Mouse (Mus musculus) granulocyte monocyte progenitor cell, adult 5-6 weeks (primary cell): ENCODE data around the gene Tbx1. TPM values are rescaled to one million over a fixed set of nuclear protein-coding genes. Genes with fewer than 3 reads are reported as not detected.

Source experiments
- ATAC-seq: replicated peaks from 2 replicates; pipeline ENCODE4 v1.8.0; 2016; ENCODE audit warnings: mild to moderate bottlenecking, moderate TSS enrichment, inconsistent platforms; ENCODE audit not compliant: poor library complexity, severe bottlenecking
- total RNA-seq, 2 experiments: library from RNA; stranded (forward) in 1 of 2; stranded (reverse) in 1 of 2; fragments of 200-712, 200-1000 nt in 1 of 2; fragments of >200 nt in 1 of 2; fragmentation: Nextera tagmentation in 1 of 2; gene quantifications; 2 replicates each; pipeline ENCODE4 v1.2.3; 2014 to 2017

Gene Tbx1
- total RNA-seq (2014; fragmentation: Nextera tagmentation) (not detected in 2 replicates), total RNA-seq (2017) (not detected in 2 replicates)

DNA sequence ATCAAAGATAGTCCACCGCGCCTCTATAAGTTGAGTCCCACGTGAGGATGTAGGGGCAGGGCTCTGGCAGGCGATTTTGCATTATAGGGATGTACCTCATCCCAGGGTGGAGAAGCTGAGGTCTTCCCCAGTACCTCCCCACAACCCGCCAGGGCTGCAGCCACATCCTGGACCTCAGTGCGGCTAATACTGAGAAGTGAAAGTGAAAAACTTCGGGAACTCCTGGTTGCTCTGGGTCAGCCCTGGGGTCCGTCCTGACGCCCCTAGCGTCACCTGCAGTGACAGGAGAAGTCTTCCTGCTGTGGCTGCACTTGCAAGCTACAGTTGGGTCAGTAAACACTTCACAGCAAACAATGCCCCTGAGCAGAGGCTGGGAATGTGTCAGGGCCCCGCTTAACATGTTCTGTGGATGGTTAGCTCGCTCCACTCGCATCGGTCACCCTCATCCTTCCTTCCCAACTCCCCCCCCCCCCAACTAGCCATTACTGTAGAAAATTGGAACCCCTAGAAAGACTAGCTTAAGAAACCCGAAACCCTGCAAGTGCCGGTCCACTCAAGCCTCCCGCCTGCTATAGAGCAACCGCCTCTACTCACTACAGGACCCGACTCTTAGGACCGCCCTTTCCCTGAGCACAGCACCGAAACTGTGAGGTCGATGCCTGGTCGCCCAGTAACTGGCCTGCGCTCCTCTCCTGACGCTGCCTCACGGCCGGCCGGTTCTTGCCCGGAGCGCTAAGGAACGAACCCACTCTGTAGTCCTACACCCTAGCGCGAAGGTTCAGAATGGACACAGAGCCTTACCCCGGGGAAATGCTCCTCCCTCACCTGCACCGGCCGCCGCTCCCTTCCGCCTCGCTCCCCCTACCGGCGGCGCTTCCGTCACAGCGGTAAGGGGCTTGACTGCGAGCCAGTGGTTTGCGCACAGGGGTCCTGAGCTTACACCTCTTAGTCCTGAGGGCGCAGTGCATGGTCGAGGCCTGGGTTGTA, at the start of gene Tbx1:
Tbx1 (minus strand) TSS at position 868 of the 987 bp plus-strand sequence.
- peak; percentile 52 for ATAC-seq

DNA sequence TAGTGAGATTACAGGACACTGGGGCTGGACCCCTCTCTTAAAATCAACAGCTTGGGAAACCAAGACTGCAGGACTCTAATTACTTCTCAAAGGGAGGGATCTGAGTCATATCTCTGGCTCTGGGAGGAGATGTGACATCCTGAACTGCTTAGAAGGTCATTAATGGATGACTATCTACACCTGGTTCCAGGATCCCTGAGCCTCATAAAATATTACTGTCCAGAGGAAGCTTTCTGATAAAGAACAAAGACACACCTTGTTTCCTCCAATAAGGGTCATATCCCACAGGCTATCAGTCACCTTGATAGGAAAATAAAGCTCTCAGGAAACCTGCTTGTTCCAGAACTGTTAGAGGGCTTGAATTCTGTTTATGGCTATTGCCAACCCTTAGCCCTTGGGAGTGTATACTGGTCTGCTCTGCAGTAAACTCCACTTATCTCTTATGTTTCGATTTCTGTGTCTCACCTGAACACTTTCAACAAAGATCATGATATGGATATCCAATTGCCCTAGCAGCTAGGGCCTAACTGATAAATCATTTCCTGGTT, 49.0 kb upstream of the Tbx1 start:
- ATAC-seq: no peak

DNA sequence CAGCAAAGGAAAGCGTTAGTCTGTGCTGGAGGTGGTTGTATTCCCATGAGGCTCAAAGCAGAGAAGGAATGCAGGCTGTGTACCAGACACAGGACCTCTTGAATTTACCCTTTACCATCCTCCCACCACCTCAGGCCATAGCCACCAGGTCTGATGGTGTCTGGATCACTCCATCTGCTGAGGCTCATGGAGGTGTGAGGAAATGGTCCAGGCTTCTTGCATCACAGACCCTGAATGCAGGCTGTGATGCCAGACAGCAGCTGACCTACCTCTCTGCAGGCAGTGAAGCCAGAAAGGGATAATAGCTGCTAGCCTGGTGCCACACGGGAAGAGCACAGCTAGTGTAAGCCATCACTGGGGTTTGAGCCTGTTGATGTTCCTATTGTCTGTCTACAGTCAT, 47.9 kb upstream of the Tbx1 start:
- ATAC-seq: no peak

DNA sequence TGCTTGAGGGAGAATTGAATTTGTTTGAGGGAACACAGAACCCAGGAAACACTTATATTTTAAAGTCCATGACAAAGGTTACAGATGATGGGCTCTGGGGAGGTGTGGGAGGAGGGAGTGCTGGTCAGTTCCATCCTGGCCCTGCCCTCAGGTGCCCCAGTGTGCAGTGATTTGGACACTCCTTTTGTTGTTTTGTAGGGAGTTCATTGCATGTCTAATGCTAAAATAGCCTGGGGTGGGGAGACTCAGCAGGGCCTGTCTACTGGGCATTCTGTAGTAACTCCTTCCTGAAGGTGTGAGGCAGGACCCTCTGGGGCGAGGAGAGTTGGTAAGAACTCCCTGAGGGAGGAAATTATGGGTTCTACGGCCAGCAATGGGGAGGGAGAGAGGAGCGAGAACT, 46.3 kb upstream of the Tbx1 start:
- no peak for ATAC-seq

DNA sequence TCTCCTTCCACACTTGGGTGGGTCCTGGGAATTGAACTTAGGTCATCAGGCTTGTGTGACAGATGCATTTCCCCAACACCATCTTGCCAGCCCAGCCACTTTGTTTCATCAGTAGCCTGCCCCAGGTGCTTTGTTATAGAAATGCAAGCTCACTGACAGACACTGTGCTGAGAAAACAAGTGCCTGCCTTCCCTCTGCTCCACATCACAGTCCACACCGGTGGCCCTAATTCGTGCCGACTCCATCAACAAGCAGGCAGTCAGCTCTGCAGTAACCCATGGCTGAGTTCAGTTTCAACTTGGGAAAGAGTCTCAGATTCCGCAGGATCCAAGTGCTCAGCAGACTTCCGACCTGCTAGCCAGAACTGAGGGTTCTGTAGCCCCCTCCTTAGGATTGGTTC, 45.9 kb upstream of the Tbx1 start:
- no peak for ATAC-seq

DNA sequence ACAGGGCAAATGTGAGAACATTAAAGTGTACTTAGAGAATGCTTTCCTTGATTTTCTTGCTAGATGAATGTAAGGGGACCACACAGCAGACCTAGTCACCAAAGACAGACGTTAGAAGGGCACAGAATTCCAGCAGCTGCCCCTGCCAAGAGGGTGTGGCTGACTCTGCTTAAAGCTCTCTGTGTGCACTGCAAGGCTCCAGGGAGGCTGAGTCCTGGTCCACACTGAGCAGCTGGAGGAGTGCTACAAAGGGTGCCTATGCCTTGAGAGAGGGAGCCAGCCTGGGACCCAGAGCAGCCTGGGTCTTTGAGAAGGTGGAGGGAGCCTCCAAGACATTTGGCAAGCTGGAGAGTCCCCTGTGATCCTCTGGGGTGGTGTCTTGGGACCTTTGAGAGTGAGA, 42.9 kb upstream of the Tbx1 start:
- no peak for ATAC-seq

DNA sequence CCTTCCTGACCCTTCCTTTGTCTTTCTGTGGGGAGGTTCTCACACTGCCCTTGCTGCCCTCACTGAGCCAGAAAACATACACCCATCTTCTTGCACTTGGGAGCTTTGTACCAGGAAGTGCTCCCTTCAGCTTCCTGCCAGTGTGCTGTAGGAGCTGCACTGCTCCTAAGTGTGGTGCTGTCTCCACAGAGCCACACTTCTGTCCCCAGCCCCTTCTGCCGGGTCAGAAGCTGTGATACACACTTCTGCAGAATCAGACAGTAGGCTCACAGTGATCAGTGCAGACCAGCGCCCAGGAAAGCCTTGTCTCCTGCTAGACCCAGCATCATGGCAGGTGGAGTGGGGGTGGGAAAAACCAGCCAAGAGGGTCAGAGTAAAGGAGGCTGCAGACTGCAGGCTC, 42.3 kb upstream of the Tbx1 start:
- no peak for ATAC-seq

DNA sequence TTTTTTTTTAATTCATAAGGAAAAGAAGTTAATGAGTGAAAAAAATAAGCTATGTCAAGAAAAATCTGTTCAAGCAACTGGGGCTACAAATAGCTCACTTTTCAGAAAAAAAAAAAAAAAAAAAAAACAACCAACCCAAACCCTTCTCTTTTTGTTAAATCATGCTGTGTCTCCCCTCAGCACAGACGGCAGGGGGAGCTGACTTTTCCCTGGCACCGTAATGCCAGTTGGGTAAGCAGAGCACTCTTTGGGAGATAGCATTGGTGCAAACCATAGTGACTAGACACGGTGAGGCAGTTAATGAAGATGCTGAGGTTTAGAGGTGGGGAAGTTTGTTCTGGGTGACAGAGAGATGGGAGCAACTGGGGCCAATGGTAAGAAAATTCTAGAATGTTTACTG, 41.6 kb upstream of the Tbx1 start:
- ATAC-seq: no peak

DNA sequence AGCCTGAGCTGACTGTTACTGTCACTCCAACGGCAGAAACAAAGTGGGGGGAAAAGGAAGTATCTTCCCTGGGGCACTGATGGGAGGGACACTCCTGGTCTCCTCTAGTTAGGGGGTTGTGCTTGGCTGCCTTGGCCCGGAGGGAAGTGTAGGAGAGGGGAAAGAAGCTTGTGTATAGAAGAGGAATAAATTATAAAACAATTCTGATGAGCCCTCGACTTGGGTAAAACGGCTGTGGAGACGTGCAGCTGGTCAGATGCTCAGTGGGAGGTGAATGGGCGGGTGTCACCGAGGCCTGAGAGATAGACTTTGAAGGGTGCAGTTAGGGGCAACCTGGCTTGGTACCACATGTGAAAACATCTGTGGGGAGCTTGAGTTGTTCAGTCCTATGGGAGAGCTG, 40.7 kb upstream of the Tbx1 start:
- no peak for ATAC-seq

DNA sequence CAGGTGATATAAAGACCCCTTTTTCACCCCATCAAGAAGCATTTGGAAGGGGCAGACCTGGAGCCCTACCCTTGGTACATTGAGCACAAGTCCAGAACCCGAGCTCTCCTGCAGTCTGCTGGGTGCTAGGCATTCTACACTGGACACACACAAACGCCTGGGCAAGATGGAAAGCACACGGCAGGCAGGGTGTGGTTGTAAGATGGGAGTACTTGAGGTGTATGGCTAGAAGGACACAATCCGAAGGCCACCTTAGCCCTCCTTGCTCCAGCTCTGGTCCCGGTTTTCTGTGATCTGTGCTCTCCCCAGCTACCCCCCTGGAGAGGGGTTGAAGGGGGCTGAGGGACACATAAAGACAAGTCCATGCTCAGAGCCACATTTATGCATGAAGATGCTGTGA, 39.8 kb upstream of the Tbx1 start:
- no peak for ATAC-seq

DNA sequence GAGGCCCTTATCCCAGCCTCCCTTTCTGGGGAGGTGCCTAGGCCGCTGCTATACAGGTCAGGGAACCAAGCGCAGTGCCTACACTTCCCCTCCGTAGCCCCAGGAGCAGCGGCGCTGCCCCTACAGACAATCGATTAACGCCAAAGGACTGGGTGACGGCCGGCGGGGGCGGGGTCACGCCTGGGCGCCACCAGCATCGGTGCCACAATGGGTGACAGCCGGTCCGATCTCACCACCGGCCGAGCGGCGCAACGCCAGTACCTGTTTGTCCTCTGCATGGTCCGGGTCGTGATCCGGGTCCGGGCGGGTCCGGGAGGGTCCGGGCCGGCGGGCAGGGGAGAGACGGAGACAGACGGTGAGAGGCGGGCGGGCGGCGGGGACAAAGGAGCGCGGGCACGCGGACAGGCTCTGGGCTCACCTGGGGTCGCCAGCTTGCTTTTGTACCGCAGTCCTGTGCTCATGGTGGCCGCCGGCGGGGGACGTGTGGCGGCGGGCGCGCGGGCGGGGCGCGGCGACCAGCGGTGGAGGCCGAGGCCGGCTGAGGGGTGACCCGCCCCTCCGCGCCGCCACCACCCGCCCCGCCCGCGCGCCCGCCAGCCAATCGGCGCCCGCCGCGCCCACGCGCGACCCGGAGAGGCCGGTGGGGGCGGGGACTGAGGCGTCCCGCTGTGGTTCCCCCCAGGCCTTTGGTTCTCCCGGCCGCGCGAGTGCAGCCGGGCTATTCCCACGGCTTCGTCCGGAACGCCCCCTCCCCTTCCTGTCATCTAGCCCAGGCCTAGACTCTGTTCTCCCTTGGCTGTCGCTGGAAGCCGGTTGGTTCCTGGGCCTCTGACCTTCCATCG, 39.1 kb upstream of the Tbx1 start, which contains the start of gene Sept5:
Sept5 (minus strand) TSS at position 565 of the 842 bp plus-strand sequence.
- peak; percentile 34 for ATAC-seq

DNA sequence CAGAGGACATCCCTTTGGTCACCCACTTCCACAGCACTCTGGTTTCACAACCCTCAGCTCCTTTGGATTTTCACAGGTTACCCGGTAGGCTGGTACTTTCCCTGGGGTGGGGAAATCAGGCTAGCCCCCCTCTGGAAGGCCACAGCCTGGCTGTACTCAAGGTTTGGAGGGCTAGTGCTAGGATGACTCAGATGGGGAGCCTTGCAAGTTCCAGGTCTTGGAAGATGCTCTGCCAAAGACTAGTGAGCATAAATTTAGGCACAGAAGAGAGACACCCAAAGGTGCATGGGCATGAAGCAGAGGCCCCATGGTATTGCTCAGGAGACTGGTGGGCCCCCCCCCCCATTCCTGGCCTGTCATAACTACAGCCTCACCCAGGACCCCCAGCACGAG, 38.5 kb upstream of the Tbx1 start:
- ATAC-seq: peak; percentile 11; the same call in 1 of the 2 replicates

DNA sequence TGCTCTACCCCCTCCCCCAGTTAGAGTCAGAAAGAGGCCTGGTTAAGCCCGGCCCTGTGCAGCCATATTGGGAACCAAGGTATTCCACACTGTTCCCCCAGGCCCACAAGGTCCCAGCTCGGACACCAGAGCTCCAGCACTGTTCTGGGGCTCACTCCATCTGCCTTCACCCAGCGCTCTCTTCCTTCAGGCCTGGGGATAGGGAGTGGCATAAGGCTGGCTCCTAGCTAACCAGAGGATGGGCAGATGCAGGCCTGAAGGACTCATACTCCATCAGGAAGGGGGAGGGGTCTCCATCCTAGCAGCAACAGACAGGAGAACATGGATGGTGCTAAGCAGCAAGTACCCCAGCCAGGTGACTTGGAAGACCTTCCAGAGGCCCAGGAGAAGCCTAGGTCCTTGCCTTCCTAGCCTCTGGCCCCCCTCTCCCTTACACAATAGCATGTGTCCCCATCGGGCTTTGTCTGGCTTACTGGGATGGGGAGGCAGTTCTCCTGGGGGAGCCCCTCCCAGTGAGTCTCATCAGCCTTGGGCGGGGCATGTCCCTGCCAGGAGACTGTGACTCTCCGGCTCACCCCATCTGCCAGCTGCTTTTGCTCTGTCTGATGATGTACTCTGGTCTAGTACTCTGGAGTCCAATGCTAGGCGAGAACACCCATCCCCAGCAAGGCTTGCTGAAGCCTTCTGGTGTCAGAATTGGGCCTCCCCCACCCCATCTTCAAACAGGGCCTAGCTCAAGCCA, 37.9 kb upstream of the Tbx1 start:
- no peak for ATAC-seq

DNA sequence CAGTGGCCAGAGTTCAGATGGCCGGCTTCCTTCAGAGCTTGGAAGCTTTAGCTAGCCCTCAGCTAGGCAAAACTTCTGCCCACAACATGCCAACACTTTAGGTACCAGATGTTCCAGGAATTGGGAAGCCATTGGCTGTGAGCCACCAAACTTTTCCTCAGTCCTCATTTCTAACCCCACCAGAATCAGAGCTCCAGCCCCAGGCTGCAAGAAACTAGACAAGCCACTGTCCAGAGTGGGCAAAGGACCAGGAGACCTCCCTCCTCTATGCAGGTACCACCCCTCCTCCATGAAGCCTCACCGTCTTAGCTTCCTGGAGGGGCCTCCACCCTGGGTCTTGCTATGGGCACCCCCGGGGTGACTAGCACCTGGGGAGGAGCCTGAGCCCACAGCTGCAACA, 36.7 kb upstream of the Tbx1 start:
- no peak for ATAC-seq

DNA sequence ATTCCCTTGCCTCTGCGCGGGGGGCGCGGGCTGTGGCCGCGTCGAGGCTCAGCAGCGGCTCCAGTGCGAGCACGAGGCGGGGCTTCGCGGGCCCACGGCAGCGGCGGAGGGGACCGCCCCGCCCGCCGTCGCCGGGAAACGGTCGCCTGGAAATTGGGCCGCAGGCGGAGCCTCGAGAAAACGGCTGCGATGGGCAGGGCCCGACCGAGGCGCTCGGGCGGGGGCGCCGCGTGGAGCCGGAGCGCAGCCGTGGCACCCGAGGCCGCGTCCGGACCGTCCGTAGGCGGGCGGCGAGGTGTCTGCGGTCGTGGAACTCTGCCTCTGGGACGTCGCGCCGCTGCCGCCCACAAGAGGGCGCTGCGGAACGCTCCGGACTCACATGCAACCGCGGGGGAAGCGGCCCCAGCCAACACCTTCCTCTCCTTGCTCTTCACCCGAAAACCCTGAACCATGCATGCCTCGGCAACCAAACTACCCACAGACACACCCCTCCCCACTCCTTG, 36.0 kb upstream of the Tbx1 start, which contains the start of gene Gm49601:
Gm49601 (minus strand) TSS at position 52 of the 503 bp plus-strand sequence.
- peak; percentile 73 for ATAC-seq

DNA sequence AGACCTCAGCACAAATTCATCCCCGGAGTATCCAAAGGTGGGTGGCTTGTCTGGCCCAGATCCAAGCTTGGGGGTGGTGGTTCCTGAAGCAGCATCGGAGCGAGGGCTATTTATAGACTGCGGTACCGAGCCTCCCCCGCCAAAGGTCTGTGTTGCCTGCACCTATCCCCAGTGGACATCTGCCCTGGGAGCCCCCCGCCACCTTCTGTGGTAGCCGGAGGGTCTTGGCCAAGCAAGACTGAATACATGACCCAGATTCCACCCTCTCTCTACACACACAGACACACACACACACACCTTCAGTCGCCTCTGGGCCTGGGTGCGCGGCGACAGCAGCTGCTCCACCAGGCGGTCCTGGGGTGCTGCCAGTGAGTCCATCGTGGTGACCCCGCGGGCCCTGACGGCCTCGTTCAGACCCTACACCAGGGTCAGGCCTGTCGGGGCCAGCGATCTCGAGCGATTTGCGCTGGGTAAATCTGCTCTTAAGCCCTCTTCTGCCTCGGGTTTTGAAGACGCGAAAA, 35.4 kb upstream of the Tbx1 start:
- ATAC-seq: no peak

DNA sequence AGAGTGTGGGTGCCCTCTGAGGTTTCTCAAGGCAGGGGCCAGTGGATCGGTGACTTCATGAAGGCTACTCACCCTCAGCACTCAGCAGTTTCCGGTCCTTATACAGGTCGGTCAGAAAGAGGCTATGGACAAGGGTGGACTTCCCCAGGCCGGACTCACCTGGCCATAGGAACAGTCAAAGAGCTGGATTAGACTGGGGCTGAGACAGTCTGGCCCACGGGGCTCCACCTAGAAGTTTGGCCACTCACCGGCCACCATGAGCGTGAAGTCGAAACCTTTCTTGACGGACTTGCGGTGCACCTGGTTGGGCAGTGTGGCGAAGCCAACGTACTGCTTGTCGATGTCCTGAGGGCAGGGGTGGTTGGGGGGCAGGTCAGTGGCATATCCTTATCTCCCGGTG, 34.6 kb upstream of the Tbx1 start:
- no peak for ATAC-seq

DNA sequence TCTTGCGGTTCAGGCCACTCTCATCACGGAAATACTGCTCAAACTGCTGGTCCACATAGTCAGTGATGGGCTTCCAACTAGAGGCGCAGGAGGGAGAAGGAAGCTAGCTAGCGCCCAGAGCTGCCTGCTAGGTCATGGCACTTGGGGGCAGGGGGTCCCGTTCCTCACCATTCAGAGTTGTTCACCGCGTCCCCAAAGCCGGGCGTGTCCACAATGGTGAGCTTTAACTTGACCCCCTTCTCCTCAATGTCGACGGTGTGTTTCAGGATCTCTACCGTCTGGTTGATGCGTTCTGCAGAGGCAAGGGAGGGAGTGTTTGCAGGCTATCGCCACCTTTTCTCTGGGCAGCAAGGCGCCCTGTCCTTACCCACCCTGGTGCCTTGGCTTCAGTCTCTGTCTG, 34.2 kb upstream of the Tbx1 start:
- ATAC-seq: no peak

DNA sequence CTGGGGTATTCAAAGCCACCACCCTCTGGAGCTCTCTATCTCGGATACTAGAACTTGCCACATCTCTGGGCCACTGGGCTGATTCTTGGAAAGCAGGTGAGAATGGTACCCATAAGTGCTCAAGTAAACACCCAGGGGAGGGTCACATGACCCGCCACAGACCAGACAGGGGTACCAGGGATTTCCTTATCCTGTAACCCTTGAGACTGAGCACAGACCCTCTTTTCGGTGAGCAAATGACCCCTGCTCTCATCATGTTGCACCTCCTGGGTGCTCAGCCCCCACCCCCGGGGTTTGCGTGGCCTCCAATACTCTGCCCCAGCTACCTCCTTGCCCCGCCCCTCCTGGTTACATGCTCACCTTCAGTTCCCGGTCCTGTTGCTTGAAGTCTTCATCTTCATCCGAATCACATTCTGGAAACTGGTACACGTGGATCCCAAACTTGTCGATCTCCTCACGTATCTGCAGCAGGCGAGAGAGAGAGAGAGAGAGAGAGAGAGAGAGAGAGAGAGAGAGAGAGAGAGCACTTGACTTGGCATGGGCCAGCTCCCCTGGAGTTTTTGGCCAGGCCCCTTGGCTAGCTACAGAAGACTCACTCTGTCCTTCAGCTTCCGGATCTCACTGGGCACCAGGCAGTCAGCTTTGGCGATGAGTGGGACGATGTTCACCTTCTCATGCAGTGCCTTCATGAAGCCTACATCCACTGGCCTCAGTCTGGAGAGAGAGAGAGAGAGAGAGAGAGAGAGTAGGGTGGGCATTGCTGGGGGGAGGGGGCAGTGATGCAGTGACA, 33.5 kb upstream of the Tbx1 start:
- ATAC-seq: no peak
